Mouse (Mus musculus): Measurements from ENCODE around the gene Bik. TPM values are rescaled to one million over a fixed set of nuclear protein-coding genes. Genes with fewer than 3 reads are reported as not detected.

Bik gene
- polyA plus RNA-seq, 1 experiment from 2014 or later = 4.6 TPM

DNA sequence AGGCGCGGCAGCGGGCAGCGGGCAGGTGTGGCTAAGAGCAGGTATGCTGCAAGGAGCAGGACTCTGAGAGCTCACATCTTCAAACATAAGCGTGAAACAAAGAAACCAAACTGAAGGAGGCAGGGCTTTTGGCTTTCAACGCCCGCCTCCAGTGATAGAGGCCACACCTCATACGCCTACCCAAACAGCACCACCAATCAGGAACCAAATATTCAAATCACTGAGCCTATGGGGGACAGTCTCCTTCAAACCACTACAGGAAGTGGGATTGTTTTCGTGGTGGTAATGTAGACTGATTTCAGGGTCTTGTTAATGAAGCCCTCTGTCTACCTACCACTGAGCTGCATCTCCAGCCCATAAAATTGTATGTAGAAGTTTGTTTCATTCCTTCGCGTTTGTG is 43.0 kb downstream of the Bik start:
- 63% methylated on average over 11 of the region's 11 CpGs for WGBS
- Histone ChIP-seq H3K36me3 (ENCODE audit: control insufficient read depth, insufficient read depth) (peaks cover 11% of the 10 kb centered on the region; the same call in 1 of the 2 replicates), H3K4me2 (replicated peaks; ENCODE audit: low read depth) (no peak overlapping the region), H3K4me1 (replicated peaks; ENCODE audit: control insufficient read depth, insufficient read depth, low read length) (no peaks in the 10 kb centered on the region), H3K27me3 (replicated peaks; ENCODE audit: control insufficient read depth, insufficient read depth, low read length) (no peaks in the 10 kb centered on the region), H3K4me3 (ENCODE audit: low read depth, low read length) (no peak overlapping the region), H3K27ac (ENCODE audit: low read depth, low read length) (no peak overlapping the region), H3K9ac (ENCODE audit: low read depth, low read length) (no peak overlapping the region), H3K9me3 (ENCODE audit: control insufficient read depth) (no peaks in the 10 kb centered on the region)
- no peak for TF ChIP-seq CTCF (IDR thresholded peaks at IDR 0.05; ENCODE audit: low read depth)
- no peak for ATAC-seq

DNA sequence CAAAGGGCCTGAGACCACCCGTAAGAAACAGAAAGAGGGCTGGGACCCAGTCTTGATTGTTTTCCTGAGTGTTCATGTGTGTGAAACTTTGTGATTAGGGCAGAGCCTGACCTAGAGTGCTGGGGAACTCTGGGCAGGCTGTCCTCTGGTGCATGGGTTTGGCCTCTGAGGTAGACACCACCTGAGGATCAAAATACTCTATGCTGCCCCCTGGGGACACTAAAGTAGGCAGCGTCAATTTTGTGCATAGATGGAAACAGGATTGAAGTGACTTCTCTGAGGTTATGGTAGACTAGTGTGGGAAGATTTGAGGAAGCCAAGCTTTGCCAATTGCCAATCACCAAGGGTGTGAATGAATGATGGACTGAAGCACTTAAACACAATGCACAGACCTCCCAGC is 44.0 kb downstream of the Bik start:
- Histone ChIP-seq H3K4me3 (ENCODE audit: low read depth, low read length) (no peak overlapping the region), H3K27ac (ENCODE audit: low read depth, low read length) (no peak overlapping the region), H3K9ac (ENCODE audit: low read depth, low read length) (no peak overlapping the region), H3K4me1 (replicated peaks; ENCODE audit: control insufficient read depth, insufficient read depth, low read length) (no peaks in the 10 kb centered on the region), H3K36me3 (ENCODE audit: control insufficient read depth, insufficient read depth) (peaks cover 19% of the 10 kb centered on the region; the same call in 1 of the 2 replicates), H3K27me3 (replicated peaks; ENCODE audit: control insufficient read depth, insufficient read depth, low read length) (no peaks in the 10 kb centered on the region), H3K9me3 (ENCODE audit: control insufficient read depth) (no peaks in the 10 kb centered on the region), H3K4me2 (replicated peaks; ENCODE audit: low read depth) (no peak overlapping the region)
- WGBS = 68% methylated on average over 2 of the region's 2 CpGs
- ATAC-seq = no peak
- TF ChIP-seq CTCF (IDR thresholded peaks at IDR 0.05; ENCODE audit: low read depth) = peak; percentile 53

DNA sequence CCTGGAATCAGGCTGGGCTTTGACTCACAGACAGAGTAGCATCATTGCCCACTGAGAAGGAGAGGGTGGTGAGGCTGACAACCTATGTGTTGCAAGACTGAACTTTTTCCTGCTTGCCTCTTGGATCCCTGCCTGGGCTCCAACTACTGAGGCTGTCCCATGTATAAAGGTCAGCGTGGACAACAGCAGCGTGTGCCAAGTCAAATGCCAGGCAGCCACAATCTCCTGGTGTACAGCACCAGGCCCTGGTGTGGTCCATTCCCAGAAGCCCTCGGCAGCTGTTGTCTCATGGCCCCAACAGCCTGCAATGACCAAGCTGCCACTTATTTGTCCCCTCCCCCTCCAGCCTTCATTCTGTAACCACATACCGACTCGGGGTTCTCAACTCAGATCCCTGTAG is 45.0 kb downstream of the Bik start:
- Histone ChIP-seq H3K9me3 (ENCODE audit: control insufficient read depth) (no peaks in the 10 kb centered on the region), H3K4me3 (ENCODE audit: low read depth, low read length) (no peak overlapping the region), H3K27me3 (replicated peaks; ENCODE audit: control insufficient read depth, insufficient read depth, low read length) (no peaks in the 10 kb centered on the region), H3K4me1 (replicated peaks; ENCODE audit: control insufficient read depth, insufficient read depth, low read length) (no peaks in the 10 kb centered on the region), H3K27ac (ENCODE audit: low read depth, low read length) (no peak overlapping the region), H3K9ac (ENCODE audit: low read depth, low read length) (no peak overlapping the region), H3K36me3 (ENCODE audit: control insufficient read depth, insufficient read depth) (peaks cover 29% of the 10 kb centered on the region), H3K4me2 (replicated peaks; ENCODE audit: low read depth) (no peak overlapping the region)
- TF ChIP-seq CTCF (IDR thresholded peaks at IDR 0.05; ENCODE audit: low read depth) = no peak
- WGBS = 90% methylated on average over 5 of the region's 5 CpGs
- no peak for ATAC-seq

DNA sequence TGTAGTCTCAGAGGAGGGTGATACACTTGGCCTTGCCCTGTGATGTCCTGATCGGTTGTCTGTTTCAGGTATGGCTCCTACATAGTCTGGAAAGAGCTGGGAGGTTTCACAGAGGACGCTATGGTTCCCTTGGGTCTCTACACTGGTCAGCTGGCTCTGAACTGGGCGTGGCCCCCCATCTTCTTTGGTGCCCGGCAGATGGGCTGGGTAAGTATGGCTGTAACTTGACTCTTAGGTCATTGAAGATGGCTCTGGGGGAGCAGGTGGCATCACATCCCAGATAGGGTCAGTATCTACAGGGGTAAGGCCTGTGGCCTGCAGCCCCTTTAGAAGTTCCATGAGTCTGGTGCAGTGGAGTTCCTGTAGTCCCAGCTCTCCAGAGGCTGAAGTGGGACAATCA is 45.5 kb downstream of the Bik start:
- no peak overlapping the region for H3K27ac ChIP-seq (ENCODE audit: low read depth, low read length)
- no peak overlapping the region for H3K9ac ChIP-seq (ENCODE audit: low read depth, low read length)
- no peak for TF ChIP-seq CTCF (IDR thresholded peaks at IDR 0.05; ENCODE audit: low read depth)
- ATAC-seq = no peak
- no peaks in the 10 kb centered on the region for H3K27me3 ChIP-seq (replicated peaks; ENCODE audit: control insufficient read depth, insufficient read depth, low read length)
- no peaks in the 10 kb centered on the region for H3K9me3 ChIP-seq (ENCODE audit: control insufficient read depth)
- H3K36me3 ChIP-seq (ENCODE audit: control insufficient read depth, insufficient read depth) = peaks cover 34% of the 10 kb centered on the region
- WGBS = 83% methylated on average over 4 of the region's 4 CpGs
- H3K4me1 ChIP-seq (replicated peaks; ENCODE audit: control insufficient read depth, insufficient read depth, low read length) = no peaks in the 10 kb centered on the region
- no peak overlapping the region for H3K4me2 ChIP-seq (replicated peaks; ENCODE audit: low read depth)
- H3K4me3 ChIP-seq (ENCODE audit: low read depth, low read length) = no peak overlapping the region

DNA sequence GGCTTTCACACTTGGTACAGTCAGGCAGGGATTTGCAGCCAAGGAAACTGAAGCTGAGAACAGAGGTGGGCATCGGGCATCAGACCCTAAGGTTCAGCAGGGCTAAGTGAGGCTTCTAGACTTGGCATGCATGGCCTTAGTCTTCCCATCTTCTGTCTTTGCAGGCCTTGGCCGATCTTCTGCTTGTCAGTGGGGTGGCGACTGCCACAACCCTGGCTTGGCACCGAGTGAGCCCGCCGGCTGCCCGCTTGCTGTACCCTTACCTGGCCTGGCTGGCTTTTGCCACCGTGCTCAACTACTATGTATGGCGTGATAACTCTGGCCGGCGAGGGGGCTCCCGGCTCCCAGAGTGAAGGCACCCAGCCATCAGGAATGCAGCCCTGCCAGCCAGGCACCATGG is 46.9 kb downstream of the Bik start:
- 96% methylated on average over 12 of the region's 12 CpGs for WGBS
- peaks cover 46% of the 10 kb centered on the region for H3K36me3 ChIP-seq (ENCODE audit: control insufficient read depth, insufficient read depth)

DNA sequence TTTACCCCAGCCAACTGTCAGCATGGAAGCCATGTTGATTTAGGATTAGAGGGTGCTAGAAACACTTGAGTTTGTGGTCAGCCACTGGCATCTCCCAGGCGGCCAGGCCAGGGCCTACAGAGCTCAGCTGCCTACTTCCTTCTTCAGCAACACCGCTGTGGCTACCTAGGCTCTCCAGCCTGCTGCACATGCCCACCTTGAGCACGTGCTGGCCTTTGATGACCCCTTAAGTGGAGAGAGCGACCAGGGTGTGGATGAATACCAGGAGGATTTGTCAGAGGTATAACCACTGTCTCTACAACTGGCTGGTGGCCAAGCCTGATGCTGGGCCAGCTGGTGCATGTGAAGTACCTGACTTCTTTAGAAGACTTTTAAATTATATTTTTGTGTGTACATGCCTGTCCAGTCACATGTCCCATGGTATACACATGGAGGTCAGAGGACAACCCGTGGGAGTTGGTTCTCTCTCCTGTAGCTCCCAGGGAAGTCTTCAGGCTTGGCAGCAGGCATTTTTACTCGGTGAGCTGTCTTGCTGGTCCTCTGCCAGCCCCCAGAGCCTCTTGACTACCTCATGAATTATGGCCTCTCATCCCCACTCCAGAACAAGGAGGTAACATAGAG is 48.2 kb downstream of the Bik start:
- WGBS = 81% methylated on average over 6 of the region's 6 CpGs
- no peak overlapping the region for H3K9ac ChIP-seq (ENCODE audit: low read depth, low read length)
- no peak overlapping the region for H3K4me2 ChIP-seq (replicated peaks; ENCODE audit: low read depth)
- peaks cover 55% of the 10 kb centered on the region for H3K36me3 ChIP-seq (ENCODE audit: control insufficient read depth, insufficient read depth)
- no peak for ATAC-seq
- no peaks in the 10 kb centered on the region for H3K27me3 ChIP-seq (replicated peaks; ENCODE audit: control insufficient read depth, insufficient read depth, low read length)
- H3K9me3 ChIP-seq (ENCODE audit: control insufficient read depth) = no peaks in the 10 kb centered on the region
- no peaks in the 10 kb centered on the region for H3K4me1 ChIP-seq (replicated peaks; ENCODE audit: control insufficient read depth, insufficient read depth, low read length)
- H3K4me3 ChIP-seq (ENCODE audit: low read depth, low read length) = no peak overlapping the region
- no peak for TF ChIP-seq CTCF (IDR thresholded peaks at IDR 0.05; ENCODE audit: low read depth)
- no peak overlapping the region for H3K27ac ChIP-seq (ENCODE audit: low read depth, low read length)

More for the DNA sequence above, 46.9 kb downstream of the Bik start:
- Histone ChIP-seq H3K9me3 (ENCODE audit: control insufficient read depth) (no peaks in the 10 kb centered on the region), H3K9ac (ENCODE audit: low read depth, low read length) (no peak overlapping the region), H3K4me3 (ENCODE audit: low read depth, low read length) (no peak overlapping the region), H3K27me3 (replicated peaks; ENCODE audit: control insufficient read depth, insufficient read depth, low read length) (no peaks in the 10 kb centered on the region), H3K4me2 (replicated peaks; ENCODE audit: low read depth) (no peak overlapping the region), H3K27ac (ENCODE audit: low read depth, low read length) (no peak overlapping the region), H3K4me1 (replicated peaks; ENCODE audit: control insufficient read depth, insufficient read depth, low read length) (no peaks in the 10 kb centered on the region)
- ATAC-seq = no peak
- TF ChIP-seq CTCF (IDR thresholded peaks at IDR 0.05; ENCODE audit: low read depth) = no peak

DNA sequence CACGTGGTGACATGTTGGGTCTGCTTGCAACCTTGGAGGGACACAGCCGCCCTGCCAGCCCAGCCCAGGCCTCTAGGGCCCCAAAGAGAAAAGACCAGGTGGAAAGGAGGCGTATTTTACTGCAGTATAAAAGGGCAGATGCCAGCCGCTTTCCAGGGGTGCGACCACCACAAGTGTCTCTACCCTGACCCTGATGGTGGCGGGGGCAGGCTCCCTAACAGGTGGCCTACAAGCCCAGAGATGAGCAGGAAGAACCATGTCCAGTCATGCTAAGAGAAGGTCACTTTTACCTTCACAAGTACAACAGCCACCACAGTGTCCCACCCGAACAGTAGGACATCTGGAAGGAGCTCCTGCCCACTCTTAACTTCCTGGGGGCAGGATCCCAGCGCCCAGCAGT is 48.9 kb downstream of the Bik start:
- ATAC-seq = no peak
- no peak overlapping the region for H3K9ac ChIP-seq (ENCODE audit: low read depth, low read length)
- no peaks in the 10 kb centered on the region for H3K27me3 ChIP-seq (replicated peaks; ENCODE audit: control insufficient read depth, insufficient read depth, low read length)
- no peaks in the 10 kb centered on the region for H3K9me3 ChIP-seq (ENCODE audit: control insufficient read depth)
- H3K36me3 ChIP-seq (ENCODE audit: control insufficient read depth, insufficient read depth) = peaks cover 62% of the 10 kb centered on the region
- no peak overlapping the region for H3K4me3 ChIP-seq (ENCODE audit: low read depth, low read length)
- no peak overlapping the region for H3K4me2 ChIP-seq (replicated peaks; ENCODE audit: low read depth)
- H3K27ac ChIP-seq (ENCODE audit: low read depth, low read length) = no peak overlapping the region
- TF ChIP-seq CTCF (IDR thresholded peaks at IDR 0.05; ENCODE audit: low read depth) = no peak
- H3K4me1 ChIP-seq (replicated peaks; ENCODE audit: control insufficient read depth, insufficient read depth, low read length) = no peaks in the 10 kb centered on the region
- 91% methylated on average over 8 of the region's 8 CpGs for WGBS

Data from intestine, postnatal 0 days (tissue).